Mouse (Mus musculus) CH12.LX (cell line): ENCODE results near the gene Prkar1a.

ENCODE experiments used
- CTCF ChIP-seq, 2 experiments: IDR thresholded peaks in 1 of 2; conservative IDR thresholded peaks in 1 of 2; 2 replicates each; pipeline ENCODE4 v1.5.1; 2011 to 2012; ENCODE audit warnings: low read depth in 2 of 2, low read length in 2 of 2, improper control_type of control experiment in 1 of 2, inconsistent platforms in 1 of 2, mild to moderate bottlenecking in 1 of 2, moderate library complexity in 1 of 2
- HCFC1 ChIP-seq: IDR thresholded peaks from 2 replicates; pipeline ENCODE4 v1.6.1; 2012; ENCODE audit warnings: low read depth, mild to moderate bottlenecking, inconsistent platforms, low read length, improper control_type of control experiment
- IRF4 ChIP-seq: IDR thresholded peaks from 2 replicates; pipeline ENCODE4 v1.6.1; 2014; ENCODE audit warnings: low read depth, mild to moderate bottlenecking, inconsistent platforms, low read length, improper control_type of control experiment
- MXI1 ChIP-seq: IDR thresholded peaks from 2 replicates; pipeline ENCODE4 v1.6.1; 2011; ENCODE audit warnings: mild to moderate bottlenecking, low read depth, low read length, improper control_type of control experiment
- POLR2A ChIP-seq: IDR thresholded peaks from 2 replicates; pipeline ENCODE4 v1.6.1; 2011; ENCODE audit warnings: low read depth, mild to moderate bottlenecking, improper control_type of control experiment, low read length
- RAD21 ChIP-seq: IDR thresholded peaks from 2 replicates; pipeline ENCODE4 v1.6.1; 2011; ENCODE audit warnings: low read depth, mild to moderate bottlenecking, low read length, improper control_type of control experiment, moderate library complexity

DNA sequence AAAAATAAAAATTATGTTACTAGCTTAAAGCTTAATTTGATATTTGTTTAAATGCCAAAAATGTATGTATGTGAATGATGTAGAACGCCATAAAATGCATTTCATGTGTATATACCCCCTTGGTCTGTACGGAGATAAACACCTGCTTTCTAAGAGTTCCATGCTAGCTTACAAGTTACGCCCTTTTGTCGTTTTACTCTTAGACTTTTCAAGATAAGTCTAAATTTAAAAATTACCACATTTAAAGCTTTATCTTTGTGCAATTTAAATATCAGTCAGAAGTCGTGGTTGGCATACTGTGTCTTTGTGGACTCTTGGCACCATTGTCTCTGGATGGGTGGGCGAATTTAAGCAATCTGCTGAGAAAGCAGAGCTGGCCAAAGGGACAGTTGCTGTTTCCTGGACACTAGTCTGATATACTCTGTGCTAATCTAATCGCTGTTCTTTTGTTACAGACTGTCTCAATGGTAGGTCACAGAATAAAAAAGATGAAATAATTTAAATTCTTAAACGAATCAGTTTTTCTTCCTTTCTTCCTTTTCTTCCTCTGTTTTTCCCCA, 20.0 kb downstream of the Prkar1a start:
- TF ChIP-seq POLR2A (no peak), HCFC1 (no peak), IRF4 (no peak), CTCF (conservative IDR thresholded peaks at IDR 0.05 in 1 of 2, IDR thresholded peaks at IDR 0.05 in 1 of 2; ENCODE audit: low read depth in 2 of 2, low read length in 2 of 2) (no peak), RAD21 (no peak), MXI1 (no peak)
